In genomic region chr11:114883251-114883789, GRCm38 (mm10) we compare ENCODE assay signal across 1 mouse cellular context.
TF ChIP-seq lines count a peak whose summit lies in the region.

No protein-coding gene starts in this region.

TF ChIP-seq in CH12.LX, 34 proteins besides CTCF, POLR2A, EP300 and RAD21 (continued from another document):
- 0 out of 2 replicates have a peak, but pooled peaks have one; percentile 18 for TF ChIP-seq ELF1 (IDR thresholded peaks at IDR 0.05; ENCODE audit: low read depth, low read length)
- no peak for TF ChIP-seq POLR2AphosphoS2 (IDR thresholded peaks at IDR 0.05; ENCODE audit: low read depth, low read length)
- TF ChIP-seq TCF12 (IDR thresholded peaks at IDR 0.05; ENCODE audit: low read depth, low read length): no peak
- TF ChIP-seq ZC3H11A (IDR thresholded peaks at IDR 0.05; ENCODE audit: low read depth, low read length): no peak
- TF ChIP-seq MAFK (IDR thresholded peaks at IDR 0.05; ENCODE audit: insufficient replicate concordance, low read length): no peak
- no peak for TF ChIP-seq NELFE (IDR thresholded peaks at IDR 0.05; ENCODE audit: low read depth, low read length)
- TF ChIP-seq BHLHE40 (IDR thresholded peaks at IDR 0.05; ENCODE audit: low read depth, low read length): peak; percentile 44; the same call in 1 of the 2 replicates
TF ChIP-seq in CH12.LX: peak in this region for 2.
